17 mouse cellular contexts compared by ENCODE assay signal in genomic region chr11:101867513-101868052, GRCm38 (mm10). TPM values are rescaled to one million over a fixed set of nuclear protein-coding genes. Genes with fewer than 3 reads are reported as not detected.
DNase-seq lines count a peak whose midpoint lies in the region; ATAC-seq lines count a peak whose summit lies in the region.
"Had no signal": no experiment of that assay in that cellular context is flagged by ENCODE, and none has a peak within 500 bp of the region (broad histone marks: within the 10 kb centered on the region; RNA-seq: fewer than 3 reads in every experiment).

No protein-coding gene starts in this region.

- no peaks in the 10 kb centered on the region for H3K36me3 ChIP-seq in heart, embryonic 12.5 days
- H3K36me3 ChIP-seq in neural tube, embryonic 11.5 days (ENCODE audit: control insufficient read depth, insufficient read depth, low read length) = no peaks in the 10 kb centered on the region
- no peaks in the 10 kb centered on the region for H3K36me3 ChIP-seq in intestine, embryonic 16.5 days (ENCODE audit: control insufficient read depth, insufficient read depth, low read length)
- H3K36me3 ChIP-seq: hindbrain, embryonic 12.5 days; liver, embryonic 12.5 days; midbrain, embryonic 12.5 days had no signal

- peak; percentile 52 for ATAC-seq in heart, embryonic 12.5 days (ENCODE audit: insufficient number of reproducible peaks, low FRiP score)
- ATAC-seq in neural tube, embryonic 11.5 days (ENCODE audit: insufficient read depth, low FRiP score, low TSS enrichment) = no peak
- no peak for ATAC-seq in intestine, embryonic 16.5 days
- ATAC-seq in erythroid progenitor cell, adult 5-6 weeks (replicated peaks; ENCODE audit: low FRiP score, poor library complexity, severe bottlenecking) = no peak
- ATAC-seq: CD4-positive, CD25-positive, alpha-beta regulatory T cell, adult 4 months; liver, embryonic 12.5 days had no signal

- H3K4me1 ChIP-seq in heart, embryonic 12.5 days (replicated peaks) = peaks cover 18% of the 10 kb centered on the region
- no peaks in the 10 kb centered on the region for H3K4me1 ChIP-seq in neural tube, embryonic 11.5 days (ENCODE audit: control insufficient read depth, insufficient read depth, low read length)
- peaks cover 3% of the 10 kb centered on the region; the same call in 1 of the 2 replicates for H3K4me1 ChIP-seq in intestine, embryonic 16.5 days (ENCODE audit: control insufficient read depth, insufficient read depth, low read length)
- H3K4me1 ChIP-seq: midbrain, embryonic 12.5 days had no signal

- 41% methylated on average over 12 of the region's 12 CpGs for WGBS in heart, embryonic 12.5 days
- WGBS in neural tube, embryonic 11.5 days = 63% methylated on average over 12 of the region's 12 CpGs
- WGBS in intestine, embryonic 16.5 days = 43% methylated on average over 12 of the region's 12 CpGs

- no peak overlapping the region for H3K9ac ChIP-seq in heart, embryonic 12.5 days
- no peak overlapping the region for H3K9ac ChIP-seq in neural tube, embryonic 11.5 days (ENCODE audit: low read length)
- no peak overlapping the region for H3K9ac ChIP-seq in intestine, embryonic 16.5 days (ENCODE audit: low read depth, low read length)
- H3K9ac ChIP-seq: hindbrain, embryonic 12.5 days; liver, embryonic 12.5 days; midbrain, embryonic 12.5 days had no signal

- peak overlapping the region; percentile 81 for H3K27ac ChIP-seq in heart, embryonic 12.5 days (ENCODE audit: poor library complexity, severe bottlenecking)
- 0 out of 2 replicates have a peak overlapping the region, but pooled peaks have one; percentile 29 for H3K27ac ChIP-seq in neural tube, embryonic 11.5 days (ENCODE audit: low read depth, low read length)
- peak overlapping the region; percentile 38 for H3K27ac ChIP-seq in intestine, embryonic 16.5 days (ENCODE audit: low read length)
- H3K27ac ChIP-seq: hindbrain, embryonic 12.5 days; liver, embryonic 12.5 days; midbrain, embryonic 12.5 days had no signal

- DNase-seq in heart, adult 11 months = no peak
- DNase-seq in neural tube, embryonic 11.5 days (ENCODE audit: low spot score) = no peak
- DNase-seq in neural tube, embryonic 10.5 days (ENCODE audit: extremely low spot score, low spot score) = no peak
- no peak for DNase-seq in ovary, adult 18-20 months (ENCODE audit: low spot score)
- DNase-seq: adrenal gland, postnatal 10 days; cerebellum, adult 11 months; kidney, postnatal 10 days; layer of hippocampus, postnatal 36 days; thymus, adult 2 months had no signal

- no peak overlapping the region; the same call in 1 of the 2 replicates for H3K4me2 ChIP-seq in heart, embryonic 12.5 days
- H3K4me2 ChIP-seq in neural tube, embryonic 11.5 days (ENCODE audit: low read depth) = no peak overlapping the region
- H3K4me2 ChIP-seq in intestine, embryonic 16.5 days (ENCODE audit: low read depth, low read length) = no peak overlapping the region
- H3K4me2 ChIP-seq: hindbrain, embryonic 12.5 days; liver, embryonic 12.5 days; midbrain, embryonic 12.5 days had no signal

- 0 out of 2 replicates have a peak, but pooled peaks cover 3% of the 10 kb centered on the region for H3K9me3 ChIP-seq in heart, embryonic 12.5 days (replicated peaks)
- H3K9me3 ChIP-seq in neural tube, embryonic 11.5 days (ENCODE audit: control insufficient read depth, low read length) = no peaks in the 10 kb centered on the region
- no peaks in the 10 kb centered on the region for H3K9me3 ChIP-seq in intestine, embryonic 16.5 days (ENCODE audit: control insufficient read depth, low read length)
- H3K9me3 ChIP-seq: hindbrain, embryonic 12.5 days; liver, embryonic 12.5 days; midbrain, embryonic 12.5 days had no signal

- H3K27me3 ChIP-seq in heart, embryonic 12.5 days (replicated peaks) = no peaks in the 10 kb centered on the region
- no peaks in the 10 kb centered on the region for H3K27me3 ChIP-seq in neural tube, embryonic 11.5 days (ENCODE audit: control insufficient read depth, insufficient read depth, low read length)
- H3K27me3 ChIP-seq in intestine, embryonic 16.5 days (replicated peaks; ENCODE audit: control insufficient read depth, insufficient read depth, low read length) = no peaks in the 10 kb centered on the region
- H3K27me3 ChIP-seq: hindbrain, embryonic 12.5 days; midbrain, embryonic 12.5 days had no signal

- no peak overlapping the region for H3K4me3 ChIP-seq in heart, embryonic 12.5 days
- no peak overlapping the region for H3K4me3 ChIP-seq in neural tube, embryonic 11.5 days (ENCODE audit: low read depth, low read length)
- no peak overlapping the region for H3K4me3 ChIP-seq in intestine, embryonic 16.5 days (ENCODE audit: low read length)
- H3K4me3 ChIP-seq: hindbrain, embryonic 12.5 days; liver, embryonic 12.5 days; midbrain, embryonic 12.5 days had no signal

RNA-seq across cellular contexts. Expression of gene Meox1, which starts 26.6 kb away (rescaled TPM):
- polyA plus RNA-seq in heart, embryonic 12.5 days (2016; fragmentation: Nextera tagmentation; extraction: Ambion mirVana) = 22.7 and 24.1 TPM in 2 replicates
- polyA plus RNA-seq in neural tube, embryonic 11.5 days (2014; fragmentation: Nextera tagmentation; extraction: Ambion mirVana) = 19.9 and 23.9 TPM in 2 replicates
- polyA plus RNA-seq in intestine, embryonic 16.5 days (2015; fragmentation: Nextera tagmentation; extraction: Ambion mirVana) = 5.0 and 5.1 TPM in 2 replicates
- not detected in 2 replicates for total RNA-seq in erythroid progenitor cell, adult 5-6 weeks (2015; ENCODE audit: low replicate concordance)
- not detected in 2 replicates for total RNA-seq in erythroid progenitor cell, adult 5-6 weeks (2017; ENCODE audit: low replicate concordance)
- total RNA-seq: neutrophil, adult 5-6 weeks had no signal
- polyA plus RNA-seq: CD4-positive, CD25-positive, alpha-beta regulatory T cell, adult 4 months had no signal

Comparison
In these comparisons a context has a peak if more than half of its experiments do, and no peak if none do; other contexts are left out.
1. H3K27ac ChIP-seq: peak in every context shown above with its lines; median percentile 81 in heart, embryonic 12.5 days; 38 in intestine, embryonic 16.5 days; 29 in neural tube, embryonic 11.5 days.